Mouse (Mus musculus) cerebellum, postnatal 36 days (tissue): ENCODE results near the gene Ddx28.

Experiments used
- DNase-seq, 2 experiments: peaks; one replicate each; pipeline ENCODE4 v3.0.0; 2021 to 2022; ENCODE audit warnings: mixed read lengths in 2 of 2

The Ddx28 gene

GRCm38 (mm10) chr8:105965266-105965904 lies 46.3 kb downstream of the Ddx28 start:
- DNase-seq = no peak

- DNase-seq = no peak
Observed at GRCm38 (mm10) chr8:105964506-105965265, 47.0 kb downstream of the Ddx28 start.

GRCm38 (mm10) chr8:105961536-105961935 lies 50.1 kb downstream of the Ddx28 start:
- DNase-seq = no peak

GRCm38 (mm10) chr8:105961101-105961500 lies 50.6 kb downstream of the Ddx28 start:
- DNase-seq = no peak
